Mouse (Mus musculus) hindbrain, postnatal 0 days (tissue): ENCODE results near the gene Atp11a. TPM values are rescaled to one million over a fixed set of nuclear protein-coding genes. Genes with fewer than 3 reads are reported as not detected.

Experiments
- ATAC-seq: fragments of 200-750 bp; cut with Nextera tagmentation; 2 replicates; pipeline ENCODE4 v1.8.0; 2017; ENCODE audit warnings: mild to moderate bottlenecking, moderate TSS enrichment, moderate library complexity
- DNase-seq: peaks from one replicate; pipeline ENCODE4 v3.0.0-alpha.2; 2015; ENCODE audit warnings: low spot score
- H3K27ac ChIP-seq: fragments of 300-500 bp; sonication (generic); 2 replicates; pipeline ENCODE4 v1.5.1; 2014; ENCODE audit warnings: mild to moderate bottlenecking
- H3K27me3 ChIP-seq: fragments of 300-500 bp; sonication (generic); 2 replicates; pipeline ENCODE4 v1.6.1; 2014; ENCODE audit warnings: low read length, mixed read lengths; ENCODE audit not compliant: insufficient read depth
- H3K36me3 ChIP-seq: fragments of 300-500 bp; sonication (generic); 2 replicates; pipeline ENCODE4 v1.6.1; 2014; ENCODE audit warnings: low read length, mixed read lengths; ENCODE audit not compliant: insufficient read depth
- H3K4me1 ChIP-seq: fragments of 300-500 bp; sonication (generic); 2 replicates; pipeline ENCODE4 v1.6.1; 2014; ENCODE audit warnings: antibody characterized with exemption, low read length, mixed read lengths; ENCODE audit not compliant: insufficient read depth
- H3K4me2 ChIP-seq: fragments of 300-500 bp; sonication (generic); 2 replicates; pipeline ENCODE4 v1.6.1; 2014; ENCODE audit warnings: low read depth, mild to moderate bottlenecking, low read length, moderate library complexity, mixed read lengths
- H3K4me3 ChIP-seq: fragments of 300-500 bp; sonication (generic); 2 replicates; pipeline ENCODE4 v1.5.1; 2014; ENCODE audit warnings: low read length
- H3K9ac ChIP-seq: fragments of 300-500 bp; sonication (generic); replicated peaks from 2 replicates; pipeline ENCODE4 v1.6.1; 2014; ENCODE audit warnings: mild to moderate bottlenecking, low read length, moderate library complexity, mixed read lengths
- H3K9me3 ChIP-seq: fragments of 300-500 bp; sonication (generic); 2 replicates; pipeline ENCODE4 v1.6.1; 2016; ENCODE audit warnings: low read length, mixed read lengths
- CTCF ChIP-seq: IDR thresholded peaks from 2 replicates; pipeline ENCODE4 v1.5.1; 2016; ENCODE audit warnings: antibody characterized with exemption, control low read depth, low read depth
- WGBS: fragments of 180-500 bp; shearing (Covaris S2); extraction: QIAGEN DNeasy Blood & Tissue Kit; methylation state at CpG from one replicate; pipeline ENCODE4 v1.1.7; 2014; 5-methylcytosine and 5-hydroxymethylcytosine counted together
- polyA plus RNA-seq: library from polyadenylated mRNA; unstranded; fragments of >200 nt; fragmentation: Nextera tagmentation; extraction: Ambion mirVana; gene quantifications from 2 replicates; pipeline ENCODE4 v1.2.1, GENCODE M21; 2015
- total RNA-seq: library from RNA; depleted of rRNA; stranded (reverse); fragments of >200 nt; gene quantifications from 2 replicates; pipeline ENCODE4 v1.2.3, GENCODE M21; 2014

The Atp11a gene
- total and polyA plus RNA-seq, 2 experiments from 2014 or later = 12.5 to 48.8 TPM

DNA sequence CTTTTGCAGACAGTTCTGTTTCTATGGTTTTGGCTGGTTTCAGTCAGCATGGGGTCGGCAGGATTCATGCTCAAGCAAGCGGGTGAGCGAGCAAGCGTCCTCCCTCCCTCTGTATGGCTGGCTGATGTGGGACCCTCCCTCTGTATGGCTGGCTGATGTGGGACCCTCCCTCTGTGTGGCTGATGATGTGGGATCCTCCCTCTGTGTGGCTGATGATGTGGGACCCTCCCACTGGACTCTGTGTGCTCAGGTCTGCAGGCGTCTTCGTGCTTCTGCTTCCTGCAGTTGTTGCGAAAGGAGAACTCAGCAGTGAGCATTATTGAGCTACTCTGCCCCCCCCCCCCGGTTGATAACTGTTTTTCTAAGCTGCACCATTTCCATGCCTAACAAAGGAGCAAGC lies 30.6 kb downstream of the Atp11a start:
- Histone ChIP-seq H3K36me3 (no peaks in the 10 kb centered on the region), H3K27ac (no peak overlapping the region), H3K9ac (no peak overlapping the region), H3K4me2 (no peak overlapping the region), H3K4me1 (no peaks in the 10 kb centered on the region), H3K9me3 (no peaks in the 10 kb centered on the region), H3K27me3 (no peaks in the 10 kb centered on the region), H3K4me3 (no peak overlapping the region)
- ATAC-seq = no peak; the same call in 1 of the 2 replicates
- WGBS = 44% methylated on average over 8 of the region's 8 CpGs
- no peak for DNase-seq
- no peak for TF ChIP-seq CTCF

DNA sequence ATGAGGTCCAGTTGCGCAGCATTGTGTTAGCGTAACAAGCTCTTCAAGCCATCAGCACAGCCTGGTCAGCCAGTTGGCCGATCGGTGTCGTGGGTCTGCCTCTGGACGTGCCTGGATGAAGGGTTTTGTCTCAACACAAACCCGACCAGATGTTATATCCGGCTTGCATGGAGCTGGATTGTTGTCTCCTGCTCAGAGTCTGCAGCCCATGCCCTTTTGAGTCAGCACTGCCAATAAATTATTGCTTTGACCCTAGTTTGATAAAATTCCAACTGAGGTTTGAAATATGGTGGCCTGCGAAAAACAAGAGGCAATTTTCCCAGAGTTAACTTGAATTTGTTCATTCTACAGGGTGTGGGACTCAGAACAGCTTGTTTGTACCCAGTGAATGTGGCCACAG lies 31.9 kb downstream of the Atp11a start:
- ATAC-seq = no peak
- Histone ChIP-seq H3K4me2 (no peak overlapping the region), H3K27ac (no peak overlapping the region), H3K4me1 (no peaks in the 10 kb centered on the region), H3K27me3 (no peaks in the 10 kb centered on the region), H3K4me3 (no peak overlapping the region), H3K36me3 (no peaks in the 10 kb centered on the region), H3K9me3 (no peaks in the 10 kb centered on the region), H3K9ac (no peak overlapping the region)
- TF ChIP-seq CTCF = no peak
- WGBS = 84% methylated on average over 9 of the region's 9 CpGs
- DNase-seq = no peak

DNA sequence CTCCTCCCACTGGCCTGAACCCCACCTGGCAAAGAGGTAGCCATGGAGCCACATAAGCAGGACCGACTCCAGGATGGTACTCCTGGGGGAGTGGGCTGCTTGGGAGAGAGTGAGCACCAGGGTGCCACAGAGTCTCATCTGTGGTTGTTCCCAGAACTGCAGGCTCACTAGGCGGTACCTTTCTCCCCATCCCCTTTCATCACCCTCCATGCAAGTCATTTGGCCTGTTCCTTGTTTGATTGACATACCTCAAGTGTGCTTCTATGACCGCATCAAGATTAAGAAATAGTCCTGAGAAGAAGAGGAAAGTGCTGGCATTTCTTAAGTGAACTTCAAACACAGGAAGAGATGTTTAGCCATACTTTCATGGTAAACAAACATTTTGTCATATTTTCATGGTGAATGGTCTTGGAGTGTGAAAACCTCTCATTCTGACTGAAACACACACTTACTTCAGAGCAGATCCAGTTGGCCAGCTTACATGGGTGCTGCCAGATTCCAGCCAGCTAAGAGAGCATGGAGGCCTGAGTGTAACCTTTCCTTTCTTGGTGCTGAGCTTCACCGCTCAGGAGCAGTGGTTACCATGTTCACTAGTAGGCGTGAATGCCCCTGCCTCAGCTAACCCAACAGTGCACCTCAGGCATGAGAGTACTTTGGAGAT lies 38.3 kb downstream of the Atp11a start:
- no peaks in the 10 kb centered on the region for H3K9me3 ChIP-seq
- no peaks in the 10 kb centered on the region for H3K27me3 ChIP-seq
- no peak overlapping the region for H3K9ac ChIP-seq
- TF ChIP-seq CTCF = no peak
- no peak overlapping the region for H3K27ac ChIP-seq
- no peak overlapping the region for H3K4me3 ChIP-seq
- H3K4me1 ChIP-seq = peaks cover 3% of the 10 kb centered on the region; the same call in 1 of the 2 replicates
- 94% methylated on average over 5 of the region's 5 CpGs for WGBS
- ATAC-seq = no peak
- DNase-seq = no peak
- H3K36me3 ChIP-seq = no peaks in the 10 kb centered on the region
- H3K4me2 ChIP-seq = no peak overlapping the region

DNA sequence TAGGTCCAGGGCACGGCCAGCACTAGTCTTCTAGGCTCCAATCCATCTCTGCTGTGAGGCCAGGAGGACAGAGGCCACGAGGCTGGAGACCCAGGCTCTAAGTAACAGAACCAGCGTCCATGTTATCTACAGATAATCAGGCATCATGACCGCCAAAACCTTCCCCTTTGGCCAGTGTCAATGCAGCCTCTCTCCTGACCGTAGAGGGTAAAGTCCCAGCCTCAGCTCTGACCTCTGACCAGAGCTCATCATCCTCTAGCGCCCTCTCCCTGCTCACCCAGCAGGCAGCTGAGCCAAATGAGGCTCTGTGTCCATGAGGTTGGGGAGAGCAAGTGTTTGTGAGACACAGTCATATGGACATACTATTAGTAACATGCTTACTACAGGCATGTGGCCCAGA lies 42.3 kb downstream of the Atp11a start:
- WGBS = 64% methylated on average over 6 of the region's 6 CpGs
- Histone ChIP-seq H3K4me1 (peaks cover 8% of the 10 kb centered on the region), H3K4me2 (no peak overlapping the region), H3K27me3 (no peaks in the 10 kb centered on the region), H3K36me3 (no peaks in the 10 kb centered on the region), H3K9ac (no peak overlapping the region), H3K4me3 (no peak overlapping the region), H3K9me3 (no peaks in the 10 kb centered on the region), H3K27ac (no peak overlapping the region)
- no peak for TF ChIP-seq CTCF
- DNase-seq = no peak
- ATAC-seq = no peak

DNA sequence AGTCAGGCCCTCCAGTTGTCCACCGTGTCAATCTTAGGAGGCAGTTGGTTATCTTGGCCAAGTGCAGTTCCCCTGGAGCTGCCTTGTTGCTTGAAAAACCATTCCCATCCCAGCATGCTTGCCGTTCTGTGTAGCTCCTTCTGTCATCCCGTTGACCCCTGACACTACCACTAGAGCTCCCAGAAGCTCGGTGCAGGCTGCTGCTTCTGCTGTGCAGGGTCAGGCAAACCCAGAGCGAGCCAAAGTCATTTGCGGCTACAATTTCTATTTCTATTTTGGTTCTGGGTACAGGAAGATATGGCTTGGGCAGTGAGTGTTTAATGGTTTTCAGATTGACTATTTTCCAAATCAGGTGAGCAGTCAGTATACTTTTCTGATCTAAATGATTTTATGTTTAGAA lies 43.0 kb downstream of the Atp11a start:
- Histone ChIP-seq H3K4me1 (peaks cover 8% of the 10 kb centered on the region), H3K9ac (no peak overlapping the region), H3K9me3 (no peaks in the 10 kb centered on the region), H3K27me3 (no peaks in the 10 kb centered on the region), H3K36me3 (no peaks in the 10 kb centered on the region), H3K27ac (no peak overlapping the region), H3K4me2 (no peak overlapping the region), H3K4me3 (no peak overlapping the region)
- ATAC-seq = no peak
- DNase-seq = no peak
- WGBS = 39% methylated on average over 6 of the region's 6 CpGs
- TF ChIP-seq CTCF = no peak

DNA sequence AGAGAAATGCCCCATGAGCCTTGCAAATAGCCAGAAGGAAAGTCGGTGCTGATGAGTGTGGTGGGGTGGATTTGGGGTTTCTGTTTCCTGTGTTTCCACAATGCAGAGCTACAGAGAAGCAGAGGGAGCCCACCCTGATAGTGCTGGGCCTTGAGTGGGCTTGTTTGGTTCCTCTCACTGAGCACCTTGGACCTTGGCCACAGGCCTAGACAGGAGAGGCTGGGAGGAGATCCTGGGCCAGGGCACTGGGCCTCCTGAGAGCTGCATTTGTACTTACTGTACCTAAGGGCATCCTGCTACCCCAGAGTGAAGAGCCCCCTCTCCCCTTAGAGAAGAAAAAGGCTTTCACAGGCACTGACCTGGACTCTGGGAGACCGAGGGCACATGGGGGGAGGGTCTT lies 43.4 kb downstream of the Atp11a start:
- no peaks in the 10 kb centered on the region for H3K27me3 ChIP-seq
- H3K4me1 ChIP-seq = peaks cover 8% of the 10 kb centered on the region
- H3K4me2 ChIP-seq = no peak overlapping the region
- TF ChIP-seq CTCF = no peak
- H3K9ac ChIP-seq = no peak overlapping the region
- H3K4me3 ChIP-seq = no peak overlapping the region
- no peaks in the 10 kb centered on the region for H3K9me3 ChIP-seq
- ATAC-seq = no peak
- no peak for DNase-seq
- WGBS = 55% methylated on average over 2 of the region's 2 CpGs
- no peaks in the 10 kb centered on the region for H3K36me3 ChIP-seq
- H3K27ac ChIP-seq = no peak overlapping the region

DNA sequence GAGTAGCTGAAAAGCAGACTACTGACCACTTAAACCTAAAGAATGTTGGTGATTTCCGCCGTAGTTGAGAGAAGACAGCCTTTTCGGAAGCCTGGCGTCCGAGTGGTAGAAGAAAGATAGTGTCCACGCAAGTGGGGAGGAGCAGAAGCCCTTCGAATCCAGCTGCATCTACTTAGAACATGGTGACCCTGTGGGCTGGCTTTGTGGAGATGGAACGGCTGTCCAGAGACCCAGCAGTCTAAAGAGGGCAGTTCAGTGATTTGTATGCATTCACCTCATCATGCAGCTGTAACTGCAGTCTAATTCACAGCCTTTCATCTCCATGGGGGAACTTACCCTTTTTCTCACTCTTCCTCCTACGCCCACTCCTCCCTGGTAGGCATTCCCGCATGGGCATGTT lies 44.8 kb downstream of the Atp11a start:
- H3K4me3 ChIP-seq = no peak overlapping the region
- H3K9me3 ChIP-seq = no peaks in the 10 kb centered on the region
- H3K27me3 ChIP-seq = no peaks in the 10 kb centered on the region
- H3K4me1 ChIP-seq = peaks cover 11% of the 10 kb centered on the region
- H3K27ac ChIP-seq = no peak overlapping the region
- 73% methylated on average over 10 of the region's 10 CpGs for WGBS
- no peak for TF ChIP-seq CTCF
- DNase-seq = no peak
- H3K4me2 ChIP-seq = no peak overlapping the region
- no peak overlapping the region for H3K9ac ChIP-seq
- H3K36me3 ChIP-seq = no peaks in the 10 kb centered on the region
- ATAC-seq = no peak
